Mouse (Mus musculus): Measurements from ENCODE around the gene Oas1d. TPM values are rescaled to one million over a fixed set of nuclear protein-coding genes. Genes with fewer than 3 reads are reported as not detected.

The Oas1d gene
- polyA plus RNA-seq, 1 experiment from 2014 or later, result not detected

DNA sequence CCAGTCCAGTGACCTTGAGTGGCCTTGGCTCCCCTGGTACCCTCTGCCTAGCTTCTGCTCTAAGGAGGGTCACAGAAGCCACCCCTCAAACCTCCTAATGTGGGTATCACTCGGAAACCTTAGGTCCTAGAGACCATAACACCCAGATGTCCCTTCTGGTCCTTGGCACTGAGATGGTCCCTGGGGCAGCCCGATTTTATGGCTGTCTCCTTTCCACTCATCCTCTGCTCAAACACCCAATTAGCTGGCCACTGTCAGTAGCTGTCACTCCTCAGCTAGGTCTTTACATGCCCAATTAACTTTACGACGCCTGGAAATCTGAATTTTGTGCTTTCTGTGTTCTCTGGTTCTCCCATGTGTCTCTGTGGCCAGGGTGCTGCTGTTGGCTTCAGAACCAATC lies 51.8 kb downstream of the Oas1d start:
- H3K27me3 ChIP-seq (ENCODE audit: control insufficient read depth, insufficient read depth, low read length), result no peaks in the 10 kb centered on the region
- H3K36me3 ChIP-seq (replicated peaks; ENCODE audit: control insufficient read depth, insufficient read depth, low read depth, low read length), result no peaks in the 10 kb centered on the region
- no peak overlapping the region for H3K27ac ChIP-seq (replicated peaks; ENCODE audit: low read depth, low read length)
- H3K9ac ChIP-seq (replicated peaks; ENCODE audit: low read length), result no peak overlapping the region
- H3K4me1 ChIP-seq (ENCODE audit: control insufficient read depth, insufficient read depth, low read length), result no peaks in the 10 kb centered on the region
- DNase-seq (ENCODE audit: low spot score) (no peak), ATAC-seq (replicated peaks; ENCODE audit: insufficient number of reproducible peaks, low FRiP score, low TSS enrichment, low read depth) (no peak)
- H3K4me2 ChIP-seq (ENCODE audit: low read depth, low read length), result no peak overlapping the region
- no peaks in the 10 kb centered on the region for H3K9me3 ChIP-seq (replicated peaks; ENCODE audit: control insufficient read depth, low read length)
- 86% methylated on average over 4 of the region's 4 CpGs for WGBS
- H3K4me3 ChIP-seq (ENCODE audit: low read depth, low read length), result no peak overlapping the region

GRCm38 (mm10) chr5:120966894-120967293 lies 52.6 kb downstream of the Oas1d start:
- Histone ChIP-seq H3K4me3 (ENCODE audit: low read depth, low read length) (no peak overlapping the region), H3K27me3 (ENCODE audit: control insufficient read depth, insufficient read depth, low read length) (no peaks in the 10 kb centered on the region), H3K9me3 (replicated peaks; ENCODE audit: control insufficient read depth, low read length) (no peaks in the 10 kb centered on the region), H3K36me3 (replicated peaks; ENCODE audit: control insufficient read depth, insufficient read depth, low read depth, low read length) (no peaks in the 10 kb centered on the region), H3K9ac (replicated peaks; ENCODE audit: low read length) (no peak overlapping the region), H3K4me1 (ENCODE audit: control insufficient read depth, insufficient read depth, low read length) (no peaks in the 10 kb centered on the region), H3K4me2 (ENCODE audit: low read depth, low read length) (no peak overlapping the region), H3K27ac (replicated peaks; ENCODE audit: low read depth, low read length) (no peak overlapping the region)
- ATAC-seq (replicated peaks; ENCODE audit: insufficient number of reproducible peaks, low FRiP score, low TSS enrichment, low read depth) (no peak), DNase-seq (ENCODE audit: low spot score) (no peak)
- WGBS, result 83% methylated on average over 8 of the region's 8 CpGs

GRCm38 (mm10) chr5:120967355-120968133 lies 53.2 kb downstream of the Oas1d start:
- DNase-seq (ENCODE audit: low spot score) (no peak), ATAC-seq (replicated peaks; ENCODE audit: insufficient number of reproducible peaks, low FRiP score, low TSS enrichment, low read depth) (no peak)
- 77% methylated on average over 13 of the region's 13 CpGs for WGBS

GRCm38 (mm10) chr5:120968134-120968532 lies 53.8 kb downstream of the Oas1d start:
- H3K27me3 ChIP-seq (ENCODE audit: control insufficient read depth, insufficient read depth, low read length), result no peaks in the 10 kb centered on the region
- no peaks in the 10 kb centered on the region for H3K4me1 ChIP-seq (ENCODE audit: control insufficient read depth, insufficient read depth, low read length)
- no peak overlapping the region for H3K4me2 ChIP-seq (ENCODE audit: low read depth, low read length)
- no peaks in the 10 kb centered on the region for H3K9me3 ChIP-seq (replicated peaks; ENCODE audit: control insufficient read depth, low read length)
- ATAC-seq (replicated peaks; ENCODE audit: insufficient number of reproducible peaks, low FRiP score, low TSS enrichment, low read depth), result no peak
- no peak overlapping the region for H3K27ac ChIP-seq (replicated peaks; ENCODE audit: low read depth, low read length)
- H3K4me3 ChIP-seq (ENCODE audit: low read depth, low read length), result no peak overlapping the region
- WGBS, result 70% methylated on average over 4 of the region's 4 CpGs
- H3K36me3 ChIP-seq (replicated peaks; ENCODE audit: control insufficient read depth, insufficient read depth, low read depth, low read length), result no peaks in the 10 kb centered on the region
- no peak for DNase-seq (ENCODE audit: low spot score)
- no peak overlapping the region for H3K9ac ChIP-seq (replicated peaks; ENCODE audit: low read length)

More at GRCm38 (mm10) chr5:120967355-120968133, 53.2 kb downstream of the Oas1d start:
- Histone ChIP-seq H3K4me1 (ENCODE audit: control insufficient read depth, insufficient read depth, low read length) (no peaks in the 10 kb centered on the region), H3K4me2 (ENCODE audit: low read depth, low read length) (no peak overlapping the region), H3K27me3 (ENCODE audit: control insufficient read depth, insufficient read depth, low read length) (no peaks in the 10 kb centered on the region), H3K27ac (replicated peaks; ENCODE audit: low read depth, low read length) (no peak overlapping the region), H3K4me3 (ENCODE audit: low read depth, low read length) (no peak overlapping the region), H3K9me3 (replicated peaks; ENCODE audit: control insufficient read depth, low read length) (no peaks in the 10 kb centered on the region), H3K9ac (replicated peaks; ENCODE audit: low read length) (no peak overlapping the region), H3K36me3 (replicated peaks; ENCODE audit: control insufficient read depth, insufficient read depth, low read depth, low read length) (no peaks in the 10 kb centered on the region)

- no peak overlapping the region for H3K9ac ChIP-seq (replicated peaks; ENCODE audit: low read length)
- no peak overlapping the region for H3K4me2 ChIP-seq (ENCODE audit: low read depth, low read length)
- no peaks in the 10 kb centered on the region for H3K4me1 ChIP-seq (ENCODE audit: control insufficient read depth, insufficient read depth, low read length)
- 89% methylated on average over 8 of the region's 8 CpGs for WGBS
- DNase-seq (ENCODE audit: low spot score) (no peak), ATAC-seq (replicated peaks; ENCODE audit: insufficient number of reproducible peaks, low FRiP score, low TSS enrichment, low read depth) (no peak)
- H3K4me3 ChIP-seq (ENCODE audit: low read depth, low read length), result no peak overlapping the region
- H3K27me3 ChIP-seq (ENCODE audit: control insufficient read depth, insufficient read depth, low read length), result no peaks in the 10 kb centered on the region
- no peaks in the 10 kb centered on the region for H3K36me3 ChIP-seq (replicated peaks; ENCODE audit: control insufficient read depth, insufficient read depth, low read depth, low read length)
- H3K27ac ChIP-seq (replicated peaks; ENCODE audit: low read depth, low read length), result no peak overlapping the region
- no peaks in the 10 kb centered on the region for H3K9me3 ChIP-seq (replicated peaks; ENCODE audit: control insufficient read depth, low read length)
These were observed 54.5 kb downstream of the Oas1d start for GRCm38 (mm10) chr5:120968799-120969198.

GRCm38 (mm10) chr5:120969703-120970102 lies 55.4 kb downstream of the Oas1d start:
- Histone ChIP-seq H3K4me3 (ENCODE audit: low read depth, low read length) (no peak overlapping the region), H3K4me1 (ENCODE audit: control insufficient read depth, insufficient read depth, low read length) (no peaks in the 10 kb centered on the region), H3K9ac (replicated peaks; ENCODE audit: low read length) (no peak overlapping the region), H3K27me3 (ENCODE audit: control insufficient read depth, insufficient read depth, low read length) (no peaks in the 10 kb centered on the region), H3K36me3 (replicated peaks; ENCODE audit: control insufficient read depth, insufficient read depth, low read depth, low read length) (no peaks in the 10 kb centered on the region), H3K27ac (replicated peaks; ENCODE audit: low read depth, low read length) (no peak overlapping the region), H3K4me2 (ENCODE audit: low read depth, low read length) (no peak overlapping the region), H3K9me3 (replicated peaks; ENCODE audit: control insufficient read depth, low read length) (no peaks in the 10 kb centered on the region)
- 35% methylated on average over 4 of the region's 4 CpGs for WGBS
- no peak for ATAC-seq (replicated peaks; ENCODE audit: insufficient number of reproducible peaks, low FRiP score, low TSS enrichment, low read depth)
- no peak for DNase-seq (ENCODE audit: low spot score)

Other genes with a start within 250 kb of the Oas1d start
- 3.3 TPM in 2 replicates for gene Dtx1, start 202.6 kb upstream of the Oas1d start, polyA plus RNA-seq (2014; fragmentation: Nextera tagmentation; extraction: Ambion mirVana)
- gene Oas2, start 164.7 kb upstream of the Oas1d start, polyA plus RNA-seq (2014; fragmentation: Nextera tagmentation; extraction: Ambion mirVana), result 0.17 and 0.43 TPM in 2 replicates
- not detected in 2 replicates for gene Oas3, start 136.9 kb upstream of the Oas1d start, polyA plus RNA-seq (2014; fragmentation: Nextera tagmentation; extraction: Ambion mirVana)
- gene Oas1e, start 119.0 kb upstream of the Oas1d start, polyA plus RNA-seq (2014; fragmentation: Nextera tagmentation; extraction: Ambion mirVana), result not detected in 2 replicates
- gene Oas1c, start 102.0 kb upstream of the Oas1d start, polyA plus RNA-seq (2014; fragmentation: Nextera tagmentation; extraction: Ambion mirVana), result 0.24 and 0.27 TPM in 2 replicates
- gene Oas1f, start 67.2 kb upstream of the Oas1d start, polyA plus RNA-seq (2014; fragmentation: Nextera tagmentation; extraction: Ambion mirVana), result not detected in 2 replicates
- gene Oas1h, start 53.1 kb upstream of the Oas1d start, polyA plus RNA-seq (2014; fragmentation: Nextera tagmentation; extraction: Ambion mirVana), result not detected in 2 replicates
- gene Oas1g, start 26.9 kb upstream of the Oas1d start, polyA plus RNA-seq (2014; fragmentation: Nextera tagmentation; extraction: Ambion mirVana), result not detected in 2 replicates
- 0.61 and 1.2 TPM in 2 replicates for gene Oas1a, start 7.0 kb upstream of the Oas1d start, polyA plus RNA-seq (2014; fragmentation: Nextera tagmentation; extraction: Ambion mirVana)
- gene Rph3a, start 95.6 kb downstream of the Oas1d start, polyA plus RNA-seq (2014; fragmentation: Nextera tagmentation; extraction: Ambion mirVana), result 0.20 and 0.21 TPM in 2 replicates

Data from embryonic facial prominence, embryonic 11.5 days (tissue).